Mouse (Mus musculus): ENCODE results near the gene Pias3. TPM values are rescaled to one million over a fixed set of nuclear protein-coding genes. Genes with fewer than 3 reads are reported as not detected.
"Not testable (repeated sequence)": the region's sequence is repeated elsewhere in the genome, so short reads cannot be mapped to it uniquely, and the experiment has no call there.

Pias3 gene
- total RNA-seq, 1 experiment: 14.6 TPM

GRCm38 (mm10) chr3:96737013-96737740, 41.0 kb downstream of the Pias3 start:
- no peak for DNase-seq (ENCODE audit: low read depth, low spot score)
- no peak overlapping the region for H3K4me3 ChIP-seq (ENCODE audit: insufficient read depth in 1 of 2, low read depth in 1 of 2, low read length in 2 of 2, poor library complexity in 1 of 2, severe bottlenecking in 1 of 2)
- no peaks in the 10 kb centered on the region for H3K36me3 ChIP-seq (ENCODE audit: control insufficient read depth, insufficient read depth, low read length, poor library complexity, severe bottlenecking)
- H3K9me3 ChIP-seq (ENCODE audit: control insufficient read depth, insufficient read depth, low read depth, low read length): no peaks in the 10 kb centered on the region
- in situ Hi-C loops (cut with MboI; ENCODE audit: low sequenced_read_pairs in 2 of 2, unreplicated experiment in 2 of 2): no loop called here
- H3K4me1 ChIP-seq (ENCODE audit: control insufficient read depth in 2 of 2, insufficient read depth in 2 of 2, low read length in 2 of 2, poor library complexity in 1 of 2): peaks cover 0 to 8% of the 10 kb centered on the region in 2 experiments; a peak in 2 of 4 replicates
- H3K9ac ChIP-seq (ENCODE audit: insufficient read depth, low read depth, low read length, poor library complexity, severe bottlenecking): no peak overlapping the region
- TF ChIP-seq HCFC1 (IDR thresholded peaks at IDR 0.05; ENCODE audit: borderline replicate concordance, insufficient read depth, low read length) (no peak), MAFK (IDR thresholded peaks at IDR 0.05; ENCODE audit: insufficient read depth, low read depth, low read length) (no peak), ZC3H11A (IDR thresholded peaks at IDR 0.05; ENCODE audit: borderline replicate concordance, low read depth, low read length) (no peak), CHD2 (IDR thresholded peaks at IDR 0.05; ENCODE audit: low read depth, low read length) (no peak), ZNF384 (IDR thresholded peaks at IDR 0.05; ENCODE audit: low read depth, low read length) (no peak)
- no peak overlapping the region for H3K27ac ChIP-seq (ENCODE audit: insufficient read depth, low read depth, low read length, poor library complexity, severe bottlenecking)

GRCm38 (mm10) chr3:96737995-96738394, 41.8 kb downstream of the Pias3 start:
- Histone ChIP-seq H3K36me3 (ENCODE audit: control insufficient read depth, insufficient read depth, low read length, poor library complexity, severe bottlenecking) (no peaks in the 10 kb centered on the region), H3K27ac (ENCODE audit: insufficient read depth, low read depth, low read length, poor library complexity, severe bottlenecking) (no peak overlapping the region), H3K4me3 (ENCODE audit: insufficient read depth in 1 of 2, low read depth in 1 of 2, low read length in 2 of 2, poor library complexity in 1 of 2, severe bottlenecking in 1 of 2) (no peak overlapping the region), H3K4me1 (ENCODE audit: control insufficient read depth in 2 of 2, insufficient read depth in 2 of 2, low read length in 2 of 2, poor library complexity in 1 of 2) (peaks cover 0 to 8% of the 10 kb centered on the region in 2 experiments; a peak in 2 of 4 replicates), H3K9me3 (ENCODE audit: control insufficient read depth, insufficient read depth, low read depth, low read length) (no peaks in the 10 kb centered on the region), H3K9ac (ENCODE audit: insufficient read depth, low read depth, low read length, poor library complexity, severe bottlenecking) (no peak overlapping the region)
- TF ChIP-seq ZC3H11A (IDR thresholded peaks at IDR 0.05; ENCODE audit: borderline replicate concordance, low read depth, low read length): no peak
- TF ChIP-seq CHD2 (IDR thresholded peaks at IDR 0.05; ENCODE audit: low read depth, low read length): no peak
- no peak for TF ChIP-seq HCFC1 (IDR thresholded peaks at IDR 0.05; ENCODE audit: borderline replicate concordance, insufficient read depth, low read length)
- TF ChIP-seq ZNF384 (IDR thresholded peaks at IDR 0.05; ENCODE audit: low read depth, low read length): no peak
- no peak for TF ChIP-seq MAFK (IDR thresholded peaks at IDR 0.05; ENCODE audit: insufficient read depth, low read depth, low read length)
- DNase-seq (ENCODE audit: low read depth, low spot score): no peak
- in situ Hi-C loops (cut with MboI; ENCODE audit: low sequenced_read_pairs in 2 of 2, unreplicated experiment in 2 of 2): no loop called here

GRCm38 (mm10) chr3:96740279-96740678, 44.1 kb downstream of the Pias3 start:
- H3K4me1 ChIP-seq (ENCODE audit: control insufficient read depth in 2 of 2, insufficient read depth in 2 of 2, low read length in 2 of 2, poor library complexity in 1 of 2); H3K9ac ChIP-seq (ENCODE audit: insufficient read depth, low read depth, low read length, poor library complexity, severe bottlenecking); H3K36me3 ChIP-seq (ENCODE audit: control insufficient read depth, insufficient read depth, low read length, poor library complexity, severe bottlenecking); H3K27ac ChIP-seq (ENCODE audit: insufficient read depth, low read depth, low read length, poor library complexity, severe bottlenecking); in situ Hi-C loops (cut with MboI; ENCODE audit: low sequenced_read_pairs in 2 of 2, unreplicated experiment in 2 of 2); H3K4me3 ChIP-seq (ENCODE audit: insufficient read depth in 1 of 2, low read depth in 1 of 2, low read length in 2 of 2, poor library complexity in 1 of 2, severe bottlenecking in 1 of 2); DNase-seq (ENCODE audit: low read depth, low spot score); H3K9me3 ChIP-seq (ENCODE audit: control insufficient read depth, insufficient read depth, low read depth, low read length): not testable (repeated sequence)

- DNase-seq (ENCODE audit: low read depth, low spot score): no peak
- H3K27ac ChIP-seq (ENCODE audit: insufficient read depth, low read depth, low read length, poor library complexity, severe bottlenecking): no peak overlapping the region
- no peaks in the 10 kb centered on the region for H3K4me1 ChIP-seq (ENCODE audit: control insufficient read depth in 2 of 2, insufficient read depth in 2 of 2, low read length in 2 of 2, poor library complexity in 1 of 2)
- TF ChIP-seq HCFC1 (IDR thresholded peaks at IDR 0.05; ENCODE audit: borderline replicate concordance, insufficient read depth, low read length) (no peak), ZNF384 (IDR thresholded peaks at IDR 0.05; ENCODE audit: low read depth, low read length) (no peak), CHD2 (IDR thresholded peaks at IDR 0.05; ENCODE audit: low read depth, low read length) (no peak), ZC3H11A (IDR thresholded peaks at IDR 0.05; ENCODE audit: borderline replicate concordance, low read depth, low read length) (no peak), MAFK (IDR thresholded peaks at IDR 0.05; ENCODE audit: insufficient read depth, low read depth, low read length) (no peak)
- in situ Hi-C loops (cut with MboI; ENCODE audit: low sequenced_read_pairs in 2 of 2, unreplicated experiment in 2 of 2): no loop called here
- no peak overlapping the region for H3K4me3 ChIP-seq (ENCODE audit: insufficient read depth in 1 of 2, low read depth in 1 of 2, low read length in 2 of 2, poor library complexity in 1 of 2, severe bottlenecking in 1 of 2)
- H3K9ac ChIP-seq (ENCODE audit: insufficient read depth, low read depth, low read length, poor library complexity, severe bottlenecking): no peak overlapping the region
- H3K36me3 ChIP-seq (ENCODE audit: control insufficient read depth, insufficient read depth, low read length, poor library complexity, severe bottlenecking): no peaks in the 10 kb centered on the region
- no peaks in the 10 kb centered on the region for H3K9me3 ChIP-seq (ENCODE audit: control insufficient read depth, insufficient read depth, low read depth, low read length)
Observed at GRCm38 (mm10) chr3:96744348-96744747, 48.2 kb downstream of the Pias3 start.

- no peak for DNase-seq (ENCODE audit: low read depth, low spot score)
- Histone ChIP-seq H3K27ac (ENCODE audit: insufficient read depth, low read depth, low read length, poor library complexity, severe bottlenecking) (no peak overlapping the region), H3K36me3 (ENCODE audit: control insufficient read depth, insufficient read depth, low read length, poor library complexity, severe bottlenecking) (no peaks in the 10 kb centered on the region), H3K4me3 (ENCODE audit: insufficient read depth in 1 of 2, low read depth in 1 of 2, low read length in 2 of 2, poor library complexity in 1 of 2, severe bottlenecking in 1 of 2) (no peak overlapping the region), H3K9ac (ENCODE audit: insufficient read depth, low read depth, low read length, poor library complexity, severe bottlenecking) (no peak overlapping the region), H3K4me1 (ENCODE audit: control insufficient read depth in 2 of 2, insufficient read depth in 2 of 2, low read length in 2 of 2, poor library complexity in 1 of 2) (no peaks in the 10 kb centered on the region), H3K9me3 (ENCODE audit: control insufficient read depth, insufficient read depth, low read depth, low read length) (no peaks in the 10 kb centered on the region)
- TF ChIP-seq ZC3H11A (IDR thresholded peaks at IDR 0.05; ENCODE audit: borderline replicate concordance, low read depth, low read length): no peak
- no peak for TF ChIP-seq MAFK (IDR thresholded peaks at IDR 0.05; ENCODE audit: insufficient read depth, low read depth, low read length)
- TF ChIP-seq CHD2 (IDR thresholded peaks at IDR 0.05; ENCODE audit: low read depth, low read length): no peak
- in situ Hi-C loops (cut with MboI; ENCODE audit: low sequenced_read_pairs in 2 of 2, unreplicated experiment in 2 of 2): no loop called here
Observed at GRCm38 (mm10) chr3:96746829-96747228, 50.6 kb downstream of the Pias3 start.

Other genes with a start within 250 kb of the Pias3 start
- gene BC107364, start 244.1 kb upstream of the Pias3 start, total RNA-seq (2012; rRNA removed): not detected in 2 replicates
- 1.0 and 1.2 TPM in 2 replicates for gene Hfe2, start 171.2 kb upstream of the Pias3 start, total RNA-seq (2012; rRNA removed)
- gene Txnip, start 138.4 kb upstream of the Pias3 start, total RNA-seq (2012; rRNA removed): 128 and 161 TPM in 2 replicates
- gene Gm16253, start 119.4 kb upstream of the Pias3 start, total RNA-seq (2012; rRNA removed): 1.8 and 2.0 TPM in 2 replicates
- gene Polr3gl, start 102.2 kb upstream of the Pias3 start, total RNA-seq (2012; rRNA removed): 5.7 and 8.1 TPM in 2 replicates
- 0.67 and 1.1 TPM in 2 replicates for gene Ankrd34a, start 99.7 kb upstream of the Pias3 start, total RNA-seq (2012; rRNA removed)
- gene Lix1l, start 95.2 kb upstream of the Pias3 start, total RNA-seq (2012; rRNA removed): 2.6 and 4.6 TPM in 2 replicates
- 115 and 140 TPM in 2 replicates for gene Rbm8a, start 66.5 kb upstream of the Pias3 start, total RNA-seq (2012; rRNA removed)
- 15.6 and 23.6 TPM in 2 replicates for gene Pex11b, start 61.0 kb upstream of the Pias3 start, total RNA-seq (2012; rRNA removed)
- 0.13 and 0.21 TPM in 2 replicates for gene Gm42957, start 60.9 kb upstream of the Pias3 start, total RNA-seq (2012; rRNA removed)
- gene Itga10, start 50.8 kb upstream of the Pias3 start, total RNA-seq (2012; rRNA removed): 1.0 and 1.7 TPM in 2 replicates
- gene Ankrd35, start 26.3 kb upstream of the Pias3 start, total RNA-seq (2012; rRNA removed): 3.7 and 5.7 TPM in 2 replicates
- 7.4 and 13.5 TPM in 2 replicates for gene Nudt17, start 12.2 kb downstream of the Pias3 start, total RNA-seq (2012; rRNA removed)
- 21.0 and 22.2 TPM in 2 replicates for gene Polr3c, start 31.2 kb downstream of the Pias3 start, total RNA-seq (2012; rRNA removed)
- gene Rnf115, start 31.3 kb downstream of the Pias3 start, total RNA-seq (2012; rRNA removed): 16.9 and 22.1 TPM in 2 replicates
- gene Pdzk1, start 132.9 kb downstream of the Pias3 start, total RNA-seq (2012; rRNA removed): 1.6 and 3.0 TPM in 2 replicates
- gene Cd160, start 133.0 kb downstream of the Pias3 start, total RNA-seq (2012; rRNA removed): 0.21 and 0.36 TPM in 2 replicates
- gene Gja5, start 208.3 kb downstream of the Pias3 start, total RNA-seq (2012; rRNA removed): 0.13 and 0.26 TPM in 2 replicates
- 40.5 and 42.3 TPM in 2 replicates for gene Gpr89, start 209.0 kb downstream of the Pias3 start, total RNA-seq (2012; rRNA removed)
- gene Gja8, start 229.6 kb downstream of the Pias3 start, total RNA-seq (2012; rRNA removed): 0.04 and 0.05 TPM in 2 replicates